Mouse (Mus musculus): Measurements from ENCODE around the gene Llgl2. TPM values are rescaled to one million over a fixed set of nuclear protein-coding genes. Genes with fewer than 3 reads are reported as not detected.
A peak's percentile ranks its signal among the peaks of the same experiment; 100 is the strongest.

Gene Llgl2
- 0.99 and 1.0 TPM in 2 replicates for total RNA-seq (2014; rRNA removed)
- polyA plus RNA-seq (2015; fragmentation: Nextera tagmentation; extraction: Ambion mirVana) = 0.51 and 0.81 TPM in 2 replicates

- ATAC-seq (ENCODE audit: low FRiP score) (peak; percentile 66; the same call in 1 of the 2 replicates), DNase-seq (ENCODE audit: low spot score) (peak; percentile 69)
- no peaks in the 10 kb centered on the region for H3K9me3 ChIP-seq (ENCODE audit: low read length)
- H3K9ac ChIP-seq (replicated peaks; ENCODE audit: low read length, poor library complexity, severe bottlenecking) = peak within 1 kb of the TSS; percentile 37
- H3K4me2 ChIP-seq (ENCODE audit: low read depth, low read length, poor library complexity, severe bottlenecking) = peak within 1 kb of the TSS; percentile 93
- peaks cover 27% of the 10 kb centered on the region for H3K36me3 ChIP-seq (ENCODE audit: insufficient read depth, low read length)
- no peak within 1 kb of the TSS for H3K27ac ChIP-seq (ENCODE audit: low read depth, low read length)
- peaks cover 16% of the 10 kb centered on the region; the same call in 1 of the 2 replicates for H3K27me3 ChIP-seq (ENCODE audit: insufficient read depth, low read length)
- WGBS = under 1% methylated on average over 87 of the region's 87 CpGs
- peaks cover 5% of the 10 kb centered on the region; the same call in 1 of the 2 replicates for H3K4me1 ChIP-seq (ENCODE audit: insufficient read depth, low read length)
- peak within 1 kb of the TSS; percentile 50 for H3K4me3 ChIP-seq (ENCODE audit: low read depth, low read length)
- no peak for TF ChIP-seq CTCF (IDR thresholded peaks at IDR 0.05)
Observed at GRCm38 (mm10) chr11:115823774-115824740, at the start of gene Llgl2. Gene Llgl2 (plus strand): TSS chr11:115824049.

- DNase-seq (ENCODE audit: low spot score) = no peak
Observed at GRCm38 (mm10) chr11:115774653-115775052, 49.2 kb upstream of the Llgl2 start.

GRCm38 (mm10) chr11:115775821-115776665 lies 47.8 kb upstream of the Llgl2 start:
- Histone ChIP-seq H3K9me3 (ENCODE audit: low read length) (no peaks in the 10 kb centered on the region), H3K4me2 (ENCODE audit: low read depth, low read length, poor library complexity, severe bottlenecking) (no peak overlapping the region), H3K27me3 (ENCODE audit: insufficient read depth, low read length) (no peaks in the 10 kb centered on the region), H3K36me3 (ENCODE audit: insufficient read depth, low read length) (no peaks in the 10 kb centered on the region), H3K9ac (replicated peaks; ENCODE audit: low read length, poor library complexity, severe bottlenecking) (no peak overlapping the region), H3K27ac (ENCODE audit: low read depth, low read length) (no peak overlapping the region), H3K4me3 (ENCODE audit: low read depth, low read length) (peak overlapping the region; percentile 10; the same call in 1 of the 2 replicates), H3K4me1 (ENCODE audit: insufficient read depth, low read length) (peaks cover 23% of the 10 kb centered on the region)
- ATAC-seq (ENCODE audit: low FRiP score) = no peak
- DNase-seq (ENCODE audit: low spot score) = no peak
- WGBS = 40% methylated on average over 18 of the region's 18 CpGs
- no peak for TF ChIP-seq CTCF (IDR thresholded peaks at IDR 0.05)

More at GRCm38 (mm10) chr11:115774653-115775052, 49.2 kb upstream of the Llgl2 start:
- Histone ChIP-seq H3K9ac (replicated peaks; ENCODE audit: low read length, poor library complexity, severe bottlenecking) (no peak overlapping the region), H3K27ac (ENCODE audit: low read depth, low read length) (no peak overlapping the region), H3K4me2 (ENCODE audit: low read depth, low read length, poor library complexity, severe bottlenecking) (no peak overlapping the region), H3K4me1 (ENCODE audit: insufficient read depth, low read length) (peaks cover 13% of the 10 kb centered on the region; the same call in 1 of the 2 replicates), H3K27me3 (ENCODE audit: insufficient read depth, low read length) (no peaks in the 10 kb centered on the region), H3K36me3 (ENCODE audit: insufficient read depth, low read length) (no peaks in the 10 kb centered on the region), H3K4me3 (ENCODE audit: low read depth, low read length) (no peak overlapping the region), H3K9me3 (ENCODE audit: low read length) (no peaks in the 10 kb centered on the region)
- no peak for TF ChIP-seq CTCF (IDR thresholded peaks at IDR 0.05)
- ATAC-seq (ENCODE audit: low FRiP score) = no peak
- 82% methylated on average over 4 of the region's 4 CpGs for whole genome bisulfite sequencing

- WGBS = 52% methylated on average over 9 of the region's 9 CpGs
- H3K27ac ChIP-seq (ENCODE audit: low read depth, low read length) = no peak overlapping the region
- peaks cover 30% of the 10 kb centered on the region for H3K4me1 ChIP-seq (ENCODE audit: insufficient read depth, low read length)
- H3K9ac ChIP-seq (replicated peaks; ENCODE audit: low read length, poor library complexity, severe bottlenecking) = no peak overlapping the region
- H3K36me3 ChIP-seq (ENCODE audit: insufficient read depth, low read length) = no peaks in the 10 kb centered on the region
- H3K4me3 ChIP-seq (ENCODE audit: low read depth, low read length) = no peak overlapping the region
- DNase-seq (ENCODE audit: low spot score) (no peak), ATAC-seq (ENCODE audit: low FRiP score) (no peak)
- H3K4me2 ChIP-seq (ENCODE audit: low read depth, low read length, poor library complexity, severe bottlenecking) = no peak overlapping the region
- H3K9me3 ChIP-seq (ENCODE audit: low read length) = no peaks in the 10 kb centered on the region
- TF ChIP-seq CTCF (IDR thresholded peaks at IDR 0.05) = no peak
- no peaks in the 10 kb centered on the region for H3K27me3 ChIP-seq (ENCODE audit: insufficient read depth, low read length)
Observed at GRCm38 (mm10) chr11:115776954-115777353, 46.9 kb upstream of the Llgl2 start.

- no peak for ATAC-seq (ENCODE audit: low FRiP score)
Observed at GRCm38 (mm10) chr11:115777487-115778335, 46.1 kb upstream of the Llgl2 start.

More at GRCm38 (mm10) chr11:115777487-115778335, 46.1 kb upstream of the Llgl2 start:
- Histone ChIP-seq H3K4me3 (ENCODE audit: low read depth, low read length) (no peak overlapping the region), H3K36me3 (ENCODE audit: insufficient read depth, low read length) (no peaks in the 10 kb centered on the region), H3K4me2 (ENCODE audit: low read depth, low read length, poor library complexity, severe bottlenecking) (no peak overlapping the region), H3K4me1 (ENCODE audit: insufficient read depth, low read length) (peaks cover 30% of the 10 kb centered on the region), H3K9ac (replicated peaks; ENCODE audit: low read length, poor library complexity, severe bottlenecking) (no peak overlapping the region), H3K27me3 (ENCODE audit: insufficient read depth, low read length) (no peaks in the 10 kb centered on the region), H3K9me3 (ENCODE audit: low read length) (no peaks in the 10 kb centered on the region), H3K27ac (ENCODE audit: low read depth, low read length) (no peak overlapping the region)
- DNase-seq (ENCODE audit: low spot score) = no peak
- WGBS = 81% methylated on average over 17 of the region's 17 CpGs
- no peak for TF ChIP-seq CTCF (IDR thresholded peaks at IDR 0.05)
